Mouse (Mus musculus): ENCODE data around the gene Acaa1a. TPM values are rescaled to one million over a fixed set of nuclear protein-coding genes. Genes with fewer than 3 reads are reported as not detected.
"Not testable (repeated sequence)": the region's sequence is repeated elsewhere in the genome, so short reads cannot be mapped to it uniquely, and the experiment has no call there.

Acaa1a gene
- polyA plus RNA-seq, 1 experiment from 2014 or later, result 122 TPM

GRCm38 (mm10) chr9:119365284-119365683 lies 25.8 kb downstream of the Acaa1a start, which contains the start of gene Slc22a14:
Gene Slc22a14, minus strand, starts transcription at chr9:119365553.
- 68% methylated on average over 7 of the region's 7 CpGs for WGBS
- Histone ChIP-seq H3K27me3 (replicated peaks; ENCODE audit: control insufficient read depth, insufficient read depth, low read length) (no peaks in the 10 kb centered on the region), H3K4me3 (ENCODE audit: low read length) (no peak within 1 kb of the TSS), H3K27ac (ENCODE audit: low read depth, low read length) (no peak within 1 kb of the TSS), H3K9ac (ENCODE audit: low read depth, low read length) (no peak within 1 kb of the TSS), H3K4me2 (ENCODE audit: low read length) (no peak within 1 kb of the TSS), H3K36me3 (ENCODE audit: control insufficient read depth, insufficient read depth, low read length) (no peaks in the 10 kb centered on the region), H3K4me1 (ENCODE audit: control insufficient read depth, insufficient read depth, low read depth, low read length) (no peaks in the 10 kb centered on the region), H3K9me3 (ENCODE audit: control insufficient read depth, low read length) (no peaks in the 10 kb centered on the region)
- no peak for ATAC-seq

- no peak for ATAC-seq
- Histone ChIP-seq H3K27ac (ENCODE audit: low read depth, low read length) (no peak overlapping the region), H3K4me3 (ENCODE audit: low read length) (no peak overlapping the region), H3K4me1 (ENCODE audit: control insufficient read depth, insufficient read depth, low read depth, low read length) (no peaks in the 10 kb centered on the region), H3K4me2 (ENCODE audit: low read length) (no peak overlapping the region), H3K9ac (ENCODE audit: low read depth, low read length) (no peak overlapping the region), H3K36me3 (ENCODE audit: control insufficient read depth, insufficient read depth, low read length) (no peaks in the 10 kb centered on the region), H3K9me3 (ENCODE audit: control insufficient read depth, low read length) (no peaks in the 10 kb centered on the region), H3K27me3 (replicated peaks; ENCODE audit: control insufficient read depth, insufficient read depth, low read length) (no peaks in the 10 kb centered on the region)
- 94% methylated on average over 3 of the region's 3 CpGs for WGBS
These were observed 28.9 kb downstream of the Acaa1a start for GRCm38 (mm10) chr9:119368367-119368766.

GRCm38 (mm10) chr9:119370770-119371169 lies 31.3 kb downstream of the Acaa1a start:
- not testable (repeated sequence) for H3K27me3 ChIP-seq (replicated peaks; ENCODE audit: control insufficient read depth, insufficient read depth, low read length); ATAC-seq

GRCm38 (mm10) chr9:119371251-119371650 lies 31.8 kb downstream of the Acaa1a start:
- H3K27me3 ChIP-seq (replicated peaks; ENCODE audit: control insufficient read depth, insufficient read depth, low read length), result no peaks in the 10 kb centered on the region
- no peaks in the 10 kb centered on the region for H3K4me1 ChIP-seq (ENCODE audit: control insufficient read depth, insufficient read depth, low read depth, low read length)
- no peak for ATAC-seq
- 70% methylated on average over 4 of the region's 4 CpGs for WGBS
- no peaks in the 10 kb centered on the region for H3K36me3 ChIP-seq (ENCODE audit: control insufficient read depth, insufficient read depth, low read length)
- no peak overlapping the region for H3K27ac ChIP-seq (ENCODE audit: low read depth, low read length)
- no peaks in the 10 kb centered on the region for H3K9me3 ChIP-seq (ENCODE audit: control insufficient read depth, low read length)
- H3K4me3 ChIP-seq (ENCODE audit: low read length), result no peak overlapping the region
- H3K9ac ChIP-seq (ENCODE audit: low read depth, low read length), result no peak overlapping the region
- no peak overlapping the region for H3K4me2 ChIP-seq (ENCODE audit: low read length)

More at GRCm38 (mm10) chr9:119370770-119371169, 31.3 kb downstream of the Acaa1a start:
- 85% methylated on average over 4 of the region's 4 CpGs for WGBS
- not testable (repeated sequence) for H3K27ac ChIP-seq (ENCODE audit: low read depth, low read length); H3K9me3 ChIP-seq (ENCODE audit: control insufficient read depth, low read length); H3K9ac ChIP-seq (ENCODE audit: low read depth, low read length); H3K4me3 ChIP-seq (ENCODE audit: low read length); H3K4me1 ChIP-seq (ENCODE audit: control insufficient read depth, insufficient read depth, low read depth, low read length); H3K36me3 ChIP-seq (ENCODE audit: control insufficient read depth, insufficient read depth, low read length); H3K4me2 ChIP-seq (ENCODE audit: low read length)

DNA sequence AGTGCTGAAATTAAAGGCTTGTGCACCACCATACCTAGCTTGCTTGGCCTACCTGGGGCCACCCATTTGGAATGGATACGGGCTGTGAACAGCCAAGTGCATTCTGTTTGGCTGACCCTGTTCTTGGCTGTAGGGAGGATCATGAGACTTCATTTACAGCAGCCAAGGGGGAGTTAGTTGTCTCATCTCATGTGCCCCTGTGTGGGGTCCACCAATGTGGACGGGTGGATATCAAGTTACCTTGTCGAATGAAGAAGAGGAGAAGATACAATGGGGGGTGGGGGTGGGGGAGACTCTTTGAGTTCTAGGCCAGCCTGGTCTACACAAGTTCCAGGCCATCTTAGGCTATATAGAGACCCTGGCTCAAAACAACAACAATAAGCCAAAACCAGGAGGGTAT lies 35.5 kb downstream of the Acaa1a start:
- Histone ChIP-seq H3K9ac (ENCODE audit: low read depth, low read length) (no peak overlapping the region), H3K27me3 (replicated peaks; ENCODE audit: control insufficient read depth, insufficient read depth, low read length) (no peaks in the 10 kb centered on the region), H3K27ac (ENCODE audit: low read depth, low read length) (no peak overlapping the region), H3K4me3 (ENCODE audit: low read length) (no peak overlapping the region), H3K9me3 (ENCODE audit: control insufficient read depth, low read length) (no peaks in the 10 kb centered on the region), H3K4me2 (ENCODE audit: low read length) (no peak overlapping the region), H3K36me3 (ENCODE audit: control insufficient read depth, insufficient read depth, low read length) (no peaks in the 10 kb centered on the region), H3K4me1 (ENCODE audit: control insufficient read depth, insufficient read depth, low read depth, low read length) (no peaks in the 10 kb centered on the region)
- WGBS, result 79% methylated on average over 3 of the region's 3 CpGs
- ATAC-seq, result no peak

GRCm38 (mm10) chr9:119375556-119375955 lies 36.1 kb downstream of the Acaa1a start:
- Histone ChIP-seq H3K9me3 (ENCODE audit: control insufficient read depth, low read length) (no peaks in the 10 kb centered on the region), H3K4me3 (ENCODE audit: low read length) (no peak overlapping the region), H3K36me3 (ENCODE audit: control insufficient read depth, insufficient read depth, low read length) (no peaks in the 10 kb centered on the region), H3K27me3 (replicated peaks; ENCODE audit: control insufficient read depth, insufficient read depth, low read length) (no peaks in the 10 kb centered on the region), H3K4me1 (ENCODE audit: control insufficient read depth, insufficient read depth, low read depth, low read length) (no peaks in the 10 kb centered on the region), H3K27ac (ENCODE audit: low read depth, low read length) (no peak overlapping the region), H3K9ac (ENCODE audit: low read depth, low read length) (no peak overlapping the region), H3K4me2 (ENCODE audit: low read length) (no peak overlapping the region)
- no peak for ATAC-seq
- 76% methylated on average over 6 of the region's 6 CpGs for WGBS

DNA sequence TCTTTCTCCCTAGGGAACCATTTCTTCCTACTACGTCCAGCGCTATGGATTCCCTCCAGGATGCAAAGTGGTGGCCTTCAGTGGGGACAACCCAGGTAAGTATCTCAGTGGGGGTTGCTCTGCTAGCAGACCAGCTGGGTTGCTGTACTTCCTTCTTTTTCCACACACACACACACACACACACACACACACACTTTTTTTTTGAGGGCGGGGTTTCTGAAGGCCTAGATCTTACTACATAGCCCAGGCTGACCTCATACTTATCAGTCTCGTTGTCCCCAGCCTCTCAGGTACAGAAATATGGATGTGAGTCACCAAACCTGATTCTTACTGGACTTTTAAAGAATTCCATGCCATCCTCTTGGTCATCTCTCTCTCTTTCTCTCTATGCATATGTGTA lies 38.8 kb downstream of the Acaa1a start:
- no peak overlapping the region for H3K4me2 ChIP-seq (ENCODE audit: low read length)
- no peaks in the 10 kb centered on the region for H3K27me3 ChIP-seq (replicated peaks; ENCODE audit: control insufficient read depth, insufficient read depth, low read length)
- no peak overlapping the region for H3K4me3 ChIP-seq (ENCODE audit: low read length)
- no peaks in the 10 kb centered on the region for H3K36me3 ChIP-seq (ENCODE audit: control insufficient read depth, insufficient read depth, low read length)
- no peak overlapping the region for H3K9ac ChIP-seq (ENCODE audit: low read depth, low read length)
- ATAC-seq, result no peak
- H3K4me1 ChIP-seq (ENCODE audit: control insufficient read depth, insufficient read depth, low read depth, low read length), result no peaks in the 10 kb centered on the region
- no peak overlapping the region for H3K27ac ChIP-seq (ENCODE audit: low read depth, low read length)
- WGBS, result 89% methylated on average over 4 of the region's 4 CpGs
- H3K9me3 ChIP-seq (ENCODE audit: control insufficient read depth, low read length), result no peaks in the 10 kb centered on the region

- 66% methylated on average over 6 of the region's 6 CpGs for WGBS
- Histone ChIP-seq H3K4me2 (ENCODE audit: low read length) (no peak overlapping the region), H3K36me3 (ENCODE audit: control insufficient read depth, insufficient read depth, low read length) (no peaks in the 10 kb centered on the region), H3K4me3 (ENCODE audit: low read length) (no peak overlapping the region), H3K27ac (ENCODE audit: low read depth, low read length) (no peak overlapping the region), H3K9ac (ENCODE audit: low read depth, low read length) (no peak overlapping the region), H3K27me3 (replicated peaks; ENCODE audit: control insufficient read depth, insufficient read depth, low read length) (no peaks in the 10 kb centered on the region), H3K9me3 (ENCODE audit: control insufficient read depth, low read length) (no peaks in the 10 kb centered on the region), H3K4me1 (ENCODE audit: control insufficient read depth, insufficient read depth, low read depth, low read length) (no peaks in the 10 kb centered on the region)
- no peak for ATAC-seq
These were observed 43.1 kb downstream of the Acaa1a start for GRCm38 (mm10) chr9:119382603-119383002.

DNA sequence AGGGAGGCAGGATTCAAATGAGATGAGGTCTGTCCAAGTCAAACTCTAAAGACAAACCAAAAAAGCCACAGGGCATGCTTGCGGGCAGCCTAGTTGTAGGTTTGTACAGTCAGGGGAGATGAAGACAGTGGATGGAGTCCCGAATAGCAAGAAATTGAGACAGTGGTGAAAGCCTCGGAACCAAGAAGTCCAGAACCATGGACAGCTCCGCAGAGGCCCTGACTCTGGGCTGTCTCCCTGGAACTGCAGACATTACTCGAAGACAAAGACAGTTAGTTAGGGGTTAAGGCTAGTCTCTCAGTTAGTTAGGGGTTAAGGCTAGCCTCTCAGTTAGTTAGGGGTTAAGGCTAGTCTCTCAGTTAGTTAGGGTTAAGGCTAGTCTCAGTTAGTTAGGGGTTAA lies 49.5 kb downstream of the Acaa1a start:
- Histone ChIP-seq H3K36me3 (ENCODE audit: control insufficient read depth, insufficient read depth, low read length) (no peaks in the 10 kb centered on the region), H3K27me3 (replicated peaks; ENCODE audit: control insufficient read depth, insufficient read depth, low read length) (no peaks in the 10 kb centered on the region), H3K4me2 (ENCODE audit: low read length) (no peak overlapping the region), H3K4me1 (ENCODE audit: control insufficient read depth, insufficient read depth, low read depth, low read length) (no peaks in the 10 kb centered on the region), H3K27ac (ENCODE audit: low read depth, low read length) (no peak overlapping the region), H3K9ac (ENCODE audit: low read depth, low read length) (no peak overlapping the region), H3K4me3 (ENCODE audit: low read length) (no peak overlapping the region), H3K9me3 (ENCODE audit: control insufficient read depth, low read length) (no peaks in the 10 kb centered on the region)
- 63% methylated on average over 5 of the region's 5 CpGs for WGBS
- ATAC-seq, result no peak

DNA sequence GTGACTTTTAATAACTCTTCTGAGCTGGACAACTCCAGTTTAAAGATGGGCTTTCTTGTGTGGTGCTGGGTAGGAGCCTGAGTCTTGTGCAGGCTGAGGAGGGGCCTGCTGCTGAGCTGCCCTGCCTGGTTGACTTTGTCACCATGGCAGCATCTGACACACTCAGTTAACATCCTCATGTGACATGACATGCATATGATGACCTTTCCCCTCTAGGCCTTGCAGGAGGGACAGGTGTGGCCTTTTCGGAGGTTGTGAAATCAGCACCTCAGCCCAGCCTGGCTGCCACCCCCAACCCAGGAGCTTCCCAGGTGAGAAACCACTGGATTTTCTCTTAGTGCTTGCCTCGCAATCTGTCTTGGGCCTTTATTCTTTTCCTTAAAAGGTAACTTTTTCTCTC lies 50.7 kb downstream of the Acaa1a start:
- no peaks in the 10 kb centered on the region for H3K9me3 ChIP-seq (ENCODE audit: control insufficient read depth, low read length)
- H3K27me3 ChIP-seq (replicated peaks; ENCODE audit: control insufficient read depth, insufficient read depth, low read length), result no peaks in the 10 kb centered on the region
- no peak overlapping the region for H3K4me3 ChIP-seq (ENCODE audit: low read length)
- no peak overlapping the region for H3K9ac ChIP-seq (ENCODE audit: low read depth, low read length)
- no peak for ATAC-seq
- 86% methylated on average over 2 of the region's 2 CpGs for WGBS
- H3K4me2 ChIP-seq (ENCODE audit: low read length), result no peak overlapping the region
- no peak overlapping the region for H3K27ac ChIP-seq (ENCODE audit: low read depth, low read length)
- no peaks in the 10 kb centered on the region for H3K4me1 ChIP-seq (ENCODE audit: control insufficient read depth, insufficient read depth, low read depth, low read length)
- H3K36me3 ChIP-seq (ENCODE audit: control insufficient read depth, insufficient read depth, low read length), result no peaks in the 10 kb centered on the region
